Mouse (Mus musculus): ENCODE measurements around the gene Kif1a. TPM values are rescaled to one million over a fixed set of nuclear protein-coding genes. Genes with fewer than 3 reads are reported as not detected.

The Kif1a gene
- polyA plus RNA-seq, 1 experiment from 2014 or later, result 4.4 TPM

DNA sequence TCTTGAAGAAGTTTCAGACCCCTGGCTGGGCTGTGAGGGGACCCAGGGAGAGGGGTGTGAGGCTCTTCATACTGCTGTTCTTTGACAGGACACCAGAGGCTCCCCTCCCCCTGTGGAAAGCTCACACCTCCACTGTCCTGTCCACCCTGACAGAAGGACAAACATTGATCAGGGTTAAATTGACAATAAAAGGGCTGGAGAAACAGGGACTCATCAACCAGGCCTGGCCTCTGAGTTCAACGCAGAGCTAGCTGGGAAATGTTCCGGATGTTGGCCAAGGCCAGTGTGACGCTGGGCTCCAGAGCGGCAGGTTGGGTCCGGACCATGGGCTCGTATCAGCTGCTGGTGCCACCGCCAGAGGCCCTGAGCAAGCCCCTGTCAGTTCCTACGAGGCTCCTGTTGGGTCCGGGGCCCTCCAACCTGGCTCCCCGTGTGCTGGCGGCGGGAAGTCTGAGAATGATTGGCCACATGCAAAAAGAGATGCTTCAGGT lies 33.3 kb upstream of the Kif1a start, which contains the start of gene Agxt:
TSS of gene Agxt (plus strand) at position 205 of the 491 bp plus-strand sequence.
- no peak within 1 kb of the TSS for H3K4me3 ChIP-seq (ENCODE audit: low read depth, low read length)
- no peaks in the 10 kb centered on the region for H3K27me3 ChIP-seq (replicated peaks; ENCODE audit: insufficient read depth, low read length)
- 76% methylated on average over 12 of the region's 12 CpGs for WGBS
- H3K9me3 ChIP-seq (ENCODE audit: low read length), result no peaks in the 10 kb centered on the region
- H3K4me1 ChIP-seq (ENCODE audit: insufficient read depth, low read depth, low read length), result no peaks in the 10 kb centered on the region
- H3K4me2 ChIP-seq (replicated peaks; ENCODE audit: low read depth, low read length), result no peak within 1 kb of the TSS
- no peak for DNase-seq (ENCODE audit: low spot score)
- TF ChIP-seq CTCF (IDR thresholded peaks at IDR 0.05) (no peak), EP300 (IDR thresholded peaks at IDR 0.05) (no peak)
- ATAC-seq, result no peak
- no peaks in the 10 kb centered on the region for H3K36me3 ChIP-seq (ENCODE audit: insufficient read depth, low read length)
- no peak within 1 kb of the TSS for H3K27ac ChIP-seq (ENCODE audit: low read length)
- no peak within 1 kb of the TSS for H3K9ac ChIP-seq (replicated peaks; ENCODE audit: low read depth)

DNA sequence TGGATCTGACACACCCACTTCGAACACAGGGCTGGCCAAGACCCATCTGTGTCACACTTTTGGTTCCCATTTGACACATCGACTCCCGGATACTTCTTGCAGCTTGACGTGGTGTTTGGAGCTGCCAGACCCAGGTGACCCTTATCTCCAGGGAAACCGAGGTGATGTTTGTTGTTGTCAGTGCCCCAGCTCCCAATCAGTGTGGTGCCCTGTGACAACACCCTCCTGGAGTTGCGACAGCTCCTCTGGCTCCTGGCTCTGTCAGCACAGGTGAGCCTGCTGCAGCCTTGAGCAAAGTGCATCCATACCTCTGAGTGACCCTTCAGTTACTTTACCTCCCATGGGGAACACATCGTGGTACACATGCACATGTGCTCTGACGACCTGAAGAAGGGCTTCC lies 30.9 kb upstream of the Kif1a start:
- no peaks in the 10 kb centered on the region for H3K4me1 ChIP-seq (ENCODE audit: insufficient read depth, low read depth, low read length)
- no peak overlapping the region for H3K4me3 ChIP-seq (ENCODE audit: low read depth, low read length)
- ATAC-seq (peak; percentile 40; the same call in 1 of the 2 replicates), DNase-seq (ENCODE audit: low spot score) (peak; percentile 47)
- no peak overlapping the region for H3K9ac ChIP-seq (replicated peaks; ENCODE audit: low read depth)
- 38% methylated on average over 8 of the region's 8 CpGs for WGBS
- H3K9me3 ChIP-seq (ENCODE audit: low read length), result no peaks in the 10 kb centered on the region
- TF ChIP-seq CTCF (IDR thresholded peaks at IDR 0.05) (no peak), EP300 (IDR thresholded peaks at IDR 0.05) (no peak)
- H3K36me3 ChIP-seq (ENCODE audit: insufficient read depth, low read length), result no peaks in the 10 kb centered on the region
- no peaks in the 10 kb centered on the region for H3K27me3 ChIP-seq (replicated peaks; ENCODE audit: insufficient read depth, low read length)
- no peak overlapping the region for H3K27ac ChIP-seq (ENCODE audit: low read length)
- no peak overlapping the region for H3K4me2 ChIP-seq (replicated peaks; ENCODE audit: low read depth, low read length)

DNA sequence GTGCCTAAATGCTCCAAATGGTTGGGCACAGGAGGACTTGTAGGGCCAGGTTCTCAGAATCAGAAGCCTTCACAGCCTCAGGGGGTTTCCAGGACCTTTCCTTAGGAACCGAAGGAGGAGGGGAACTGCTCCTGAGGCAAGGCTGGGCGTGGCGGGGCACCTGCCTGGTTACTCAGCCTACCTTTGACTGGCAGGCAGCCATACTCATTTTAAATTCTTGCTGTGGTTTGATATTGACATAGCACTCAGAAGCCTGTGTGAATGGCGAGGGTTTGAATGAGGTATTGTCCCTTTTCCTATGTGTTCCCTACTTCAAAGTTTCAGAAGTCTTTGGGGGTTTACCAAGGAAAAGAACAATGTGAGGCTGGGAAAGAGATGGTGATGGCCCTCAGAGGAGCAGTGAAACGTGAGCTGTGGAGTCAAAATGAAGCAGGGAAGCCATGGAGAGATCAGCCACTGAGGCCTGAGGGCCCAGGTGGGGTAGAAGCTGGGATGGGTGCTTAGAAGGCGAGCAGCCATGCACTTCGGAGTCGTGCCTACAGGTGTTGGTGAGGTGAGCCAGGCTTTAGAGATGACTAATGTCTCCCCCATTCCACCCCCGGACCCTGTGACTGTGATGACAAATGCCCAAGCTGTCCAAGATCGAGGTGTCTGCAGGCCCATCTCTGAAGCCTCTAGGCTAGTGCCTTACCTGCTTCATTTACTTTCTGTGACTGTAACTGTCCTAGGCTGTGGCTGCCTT lies 28.7 kb upstream of the Kif1a start:
- DNase-seq (ENCODE audit: low spot score) (peak; percentile 89), ATAC-seq (peak; percentile 82)
- Histone ChIP-seq H3K4me1 (ENCODE audit: insufficient read depth, low read depth, low read length) (no peaks in the 10 kb centered on the region), H3K36me3 (ENCODE audit: insufficient read depth, low read length) (no peaks in the 10 kb centered on the region), H3K4me2 (replicated peaks; ENCODE audit: low read depth, low read length) (no peak overlapping the region), H3K27ac (ENCODE audit: low read length) (0 out of 2 replicates have a peak overlapping the region, but pooled peaks have one; percentile 16), H3K9ac (replicated peaks; ENCODE audit: low read depth) (no peak overlapping the region), H3K9me3 (ENCODE audit: low read length) (no peaks in the 10 kb centered on the region), H3K4me3 (ENCODE audit: low read depth, low read length) (no peak overlapping the region), H3K27me3 (replicated peaks; ENCODE audit: insufficient read depth, low read length) (no peaks in the 10 kb centered on the region)
- WGBS, result 46% methylated on average over 10 of the region's 10 CpGs
- TF ChIP-seq EP300 (IDR thresholded peaks at IDR 0.05) (peak; percentile 26; the same call in 1 of the 2 replicates), CTCF (IDR thresholded peaks at IDR 0.05) (no peak)

DNA sequence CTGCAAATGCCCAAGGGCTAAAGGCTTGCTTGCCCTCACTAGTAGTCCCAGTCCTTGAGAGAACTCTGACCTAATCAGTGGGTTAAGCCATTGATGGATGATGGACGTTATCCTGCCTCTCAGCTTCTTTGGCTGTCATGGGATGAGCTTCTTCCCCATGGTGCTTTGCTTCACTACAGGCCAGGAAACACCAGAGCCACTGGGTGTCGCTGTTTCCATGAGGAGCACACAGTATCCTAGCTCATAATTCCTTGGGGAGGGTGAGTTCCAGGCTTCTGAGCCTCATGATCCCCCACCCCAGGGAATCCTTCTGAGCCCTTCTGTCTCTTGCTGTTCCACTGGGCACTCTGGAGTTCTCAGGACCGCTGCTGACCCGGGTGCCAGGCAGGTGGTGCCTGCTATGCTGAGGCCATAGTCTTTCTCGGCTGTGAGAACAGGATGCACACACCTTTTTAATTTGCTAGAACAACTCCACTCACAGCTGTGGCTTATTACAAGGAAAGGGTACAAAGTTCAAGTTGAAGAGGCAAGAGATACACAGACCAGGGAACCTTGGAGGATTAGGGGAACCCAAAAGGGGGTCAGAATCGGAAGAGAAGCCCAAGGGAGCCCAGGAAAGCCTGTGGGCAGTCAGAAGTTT lies 27.1 kb upstream of the Kif1a start:
- no peaks in the 10 kb centered on the region for H3K36me3 ChIP-seq (ENCODE audit: insufficient read depth, low read length)
- H3K4me3 ChIP-seq (ENCODE audit: low read depth, low read length), result no peak overlapping the region
- H3K4me2 ChIP-seq (replicated peaks; ENCODE audit: low read depth, low read length), result no peak overlapping the region
- DNase-seq (ENCODE audit: low spot score), result peak; percentile 56
- no peaks in the 10 kb centered on the region for H3K4me1 ChIP-seq (ENCODE audit: insufficient read depth, low read depth, low read length)
- 18% methylated on average over 6 of the region's 6 CpGs for WGBS
- H3K27me3 ChIP-seq (replicated peaks; ENCODE audit: insufficient read depth, low read length), result no peaks in the 10 kb centered on the region
- ATAC-seq, result peak; percentile 25; the same call in 1 of the 2 replicates
- TF ChIP-seq CTCF (IDR thresholded peaks at IDR 0.05) (peak; percentile 86), EP300 (IDR thresholded peaks at IDR 0.05) (no peak)
- H3K9ac ChIP-seq (replicated peaks; ENCODE audit: low read depth), result no peak overlapping the region
- no peaks in the 10 kb centered on the region for H3K9me3 ChIP-seq (ENCODE audit: low read length)
- H3K27ac ChIP-seq (ENCODE audit: low read length), result no peak overlapping the region

DNA sequence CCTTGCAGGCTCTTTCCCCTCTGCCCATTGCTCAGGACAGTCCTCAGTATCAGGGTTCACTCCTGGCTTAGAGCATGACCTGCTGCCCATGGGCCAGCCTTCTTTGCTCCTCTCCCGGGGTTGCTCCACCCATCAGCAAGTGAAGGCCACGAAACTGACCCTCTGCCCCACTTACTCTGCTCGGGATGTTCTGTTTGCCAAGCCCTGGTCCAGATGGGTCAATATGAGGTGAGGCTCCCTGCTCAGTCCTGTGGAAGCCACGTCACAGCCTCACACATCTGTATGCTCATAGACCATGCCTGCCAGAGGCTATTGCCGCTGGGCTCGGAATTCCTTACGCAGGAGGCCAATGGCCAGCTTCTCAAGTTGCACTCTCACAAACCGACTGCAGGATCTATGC lies 26.5 kb upstream of the Kif1a start:
- Histone ChIP-seq H3K9me3 (ENCODE audit: low read length) (no peaks in the 10 kb centered on the region), H3K9ac (replicated peaks; ENCODE audit: low read depth) (no peak overlapping the region), H3K27me3 (replicated peaks; ENCODE audit: insufficient read depth, low read length) (no peaks in the 10 kb centered on the region), H3K36me3 (ENCODE audit: insufficient read depth, low read length) (no peaks in the 10 kb centered on the region), H3K4me1 (ENCODE audit: insufficient read depth, low read depth, low read length) (no peaks in the 10 kb centered on the region), H3K4me3 (ENCODE audit: low read depth, low read length) (no peak overlapping the region), H3K27ac (ENCODE audit: low read length) (no peak overlapping the region), H3K4me2 (replicated peaks; ENCODE audit: low read depth, low read length) (no peak overlapping the region)
- no peak for ATAC-seq
- DNase-seq (ENCODE audit: low spot score), result no peak
- no peak for TF ChIP-seq CTCF (IDR thresholded peaks at IDR 0.05)
- no peak for TF ChIP-seq EP300 (IDR thresholded peaks at IDR 0.05)
- 75% methylated on average over 8 of the region's 8 CpGs for WGBS

DNA sequence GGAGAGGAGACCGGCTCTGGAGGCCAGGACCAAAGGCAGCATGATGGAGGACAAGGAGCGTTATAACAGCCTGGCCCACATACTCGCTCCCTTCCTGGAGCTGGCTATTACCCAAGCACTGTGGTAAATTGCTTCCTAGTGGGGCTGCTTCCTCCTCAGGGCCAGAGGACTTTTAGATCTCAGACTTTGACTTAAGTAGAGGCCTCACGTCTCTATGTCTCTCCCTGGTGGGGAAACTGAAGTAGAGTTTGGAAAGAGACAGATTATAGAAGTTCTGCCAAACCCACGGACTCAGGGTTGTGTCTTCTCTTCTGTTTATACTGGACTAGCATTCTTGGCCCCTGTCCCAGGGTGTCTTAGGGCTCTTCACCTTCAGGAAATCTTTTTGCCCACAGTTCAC lies 23.5 kb upstream of the Kif1a start:
- Histone ChIP-seq H3K27me3 (replicated peaks; ENCODE audit: insufficient read depth, low read length) (no peaks in the 10 kb centered on the region), H3K27ac (ENCODE audit: low read length) (no peak overlapping the region), H3K4me3 (ENCODE audit: low read depth, low read length) (no peak overlapping the region), H3K9ac (replicated peaks; ENCODE audit: low read depth) (no peak overlapping the region), H3K4me2 (replicated peaks; ENCODE audit: low read depth, low read length) (no peak overlapping the region), H3K36me3 (ENCODE audit: insufficient read depth, low read length) (no peaks in the 10 kb centered on the region), H3K4me1 (ENCODE audit: insufficient read depth, low read depth, low read length) (no peaks in the 10 kb centered on the region), H3K9me3 (ENCODE audit: low read length) (no peaks in the 10 kb centered on the region)
- DNase-seq (ENCODE audit: low spot score), result peak; percentile 75
- TF ChIP-seq EP300 (IDR thresholded peaks at IDR 0.05) (no peak), CTCF (IDR thresholded peaks at IDR 0.05) (peak; percentile 57)
- 23% methylated on average over 5 of the region's 5 CpGs for WGBS
- ATAC-seq, result peak; percentile 25; the same call in 1 of the 2 replicates

All from lung, postnatal 0 days (tissue).